Mouse (Mus musculus) G1E (cell line): ENCODE results near the gene B3galt1. TPM values are rescaled to one million over a fixed set of nuclear protein-coding genes. Genes with fewer than 3 reads are reported as not detected.

Source experiments
- ATAC-seq: 2 replicates; pipeline ENCODE4 v1.8.0; 2016; ENCODE audit warnings: mild to moderate bottlenecking; ENCODE audit not compliant: insufficient number of reproducible peaks, poor library complexity, low FRiP score, severe bottlenecking; ENCODE audit errors: extremely low read depth
- DNase-seq: peaks from one replicate; pipeline ENCODE4 v3.0.0; 2012; ENCODE audit warnings: low spot score
- H3K27me3 ChIP-seq: 2 replicates; pipeline ENCODE4 v1.6.1; 2012; ENCODE audit warnings: mild to moderate bottlenecking, low read length, inconsistent platforms; ENCODE audit not compliant: insufficient read depth
- H3K36me3 ChIP-seq: replicated peaks from 2 replicates; pipeline ENCODE3; 2012; ENCODE audit warnings: mild to moderate bottlenecking, inconsistent platforms
- H3K4me1 ChIP-seq: 2 replicates; pipeline ENCODE4 v1.6.1; 2012; ENCODE audit warnings: low read depth, low read length, inconsistent platforms, mixed read lengths; ENCODE audit not compliant: insufficient read depth
- H3K4me3 ChIP-seq: 2 replicates; pipeline ENCODE4 v1.5.1; 2012; ENCODE audit warnings: low read depth, mild to moderate bottlenecking, inconsistent platforms, low read length, moderate library complexity, mixed read lengths
- H3K9me3 ChIP-seq: replicated peaks from 2 replicates; pipeline ENCODE4 v1.6.1; 2012; ENCODE audit warnings: inconsistent platforms
- CTCF ChIP-seq: IDR thresholded peaks from 2 replicates; pipeline ENCODE4 v1.5.1; 2012; ENCODE audit warnings: low read depth, low read length, inconsistent platforms, mixed read lengths
- GATA1 ChIP-seq: IDR thresholded peaks from 2 replicates; pipeline ENCODE4 v1.6.1; 2012; ENCODE audit warnings: borderline replicate concordance, low read length, inconsistent platforms, mixed read lengths
- GATA2 ChIP-seq: IDR thresholded peaks from 2 replicates; pipeline ENCODE4 v1.6.1; 2012; ENCODE audit warnings: low read depth, low read length, inconsistent platforms, borderline replicate concordance
- POLR2AphosphoS5 ChIP-seq: IDR thresholded peaks from 2 replicates; pipeline ENCODE4 v1.6.1; 2012; ENCODE audit warnings: low read depth, low read length, inconsistent platforms; ENCODE audit not compliant: insufficient replicate concordance
- TAL1 ChIP-seq: conservative IDR thresholded peaks from 2 replicates; pipeline ENCODE4 v1.6.1; 2012; ENCODE audit warnings: low read depth, low read length, inconsistent platforms, mixed read lengths
- polyA plus RNA-seq: library from polyadenylated mRNA; stranded (reverse); fragments of >175 nt; gene quantifications from 2 replicates; pipeline ENCODE4 v1.2.3, GENCODE M21; 2012
- total RNA-seq, 2 experiments: library from RNA; stranded (forward) in 1 of 2; stranded (reverse) in 1 of 2; fragments of 200-1000 nt in 1 of 2; fragments of >200 nt in 1 of 2; fragmentation: Nextera tagmentation in 1 of 2; gene quantifications; 2 replicates each; pipeline ENCODE4 v1.2.3; 2014 to 2017

The B3galt1 gene
- total and polyA plus RNA-seq, 3 experiments = 0.16 TPM; not detected in 2

GRCm38 (mm10) chr2:68118076-68118475 is 552.4 kb downstream of the B3galt1 start:
- Histone ChIP-seq H3K36me3 (no peaks in the 10 kb centered on the region), H3K4me3 (no peak overlapping the region), H3K4me1 (no peaks in the 10 kb centered on the region), H3K27me3 (no peaks in the 10 kb centered on the region), H3K9me3 (peaks cover 19% of the 10 kb centered on the region)
- DNase-seq (no peak), ATAC-seq (no peak)
- TF ChIP-seq TAL1 = no peak
- no peak for TF ChIP-seq CTCF
- no peak for TF ChIP-seq POLR2AphosphoS5
- no peak for TF ChIP-seq GATA1
- TF ChIP-seq GATA2 = no peak

GRCm38 (mm10) chr2:68124751-68125150 is 559.1 kb downstream of the B3galt1 start:
- no peak for TF ChIP-seq TAL1
- no peak for TF ChIP-seq CTCF
- no peak for TF ChIP-seq POLR2AphosphoS5
- no peak for TF ChIP-seq GATA2
- no peak for TF ChIP-seq GATA1
- no peaks in the 10 kb centered on the region for H3K36me3 ChIP-seq
- no peak overlapping the region for H3K4me3 ChIP-seq
- peaks cover 14% of the 10 kb centered on the region for H3K9me3 ChIP-seq
- no peaks in the 10 kb centered on the region for H3K4me1 ChIP-seq
- DNase-seq (no peak), ATAC-seq (no peak)
- H3K27me3 ChIP-seq = no peaks in the 10 kb centered on the region

GRCm38 (mm10) chr2:68141094-68141493 is 575.4 kb downstream of the B3galt1 start:
- no peaks in the 10 kb centered on the region for H3K4me1 ChIP-seq
- no peaks in the 10 kb centered on the region for H3K36me3 ChIP-seq
- ATAC-seq (no peak), DNase-seq (no peak)
- TF ChIP-seq CTCF (no peak), TAL1 (no peak), POLR2AphosphoS5 (no peak), GATA1 (no peak), GATA2 (no peak)
- no peak overlapping the region for H3K4me3 ChIP-seq
- peaks cover 11% of the 10 kb centered on the region for H3K9me3 ChIP-seq
- no peaks in the 10 kb centered on the region for H3K27me3 ChIP-seq

GRCm38 (mm10) chr2:68143292-68143691 is 577.6 kb downstream of the B3galt1 start:
- H3K36me3 ChIP-seq = no peaks in the 10 kb centered on the region
- peaks cover 14% of the 10 kb centered on the region for H3K9me3 ChIP-seq
- ATAC-seq (no peak), DNase-seq (no peak)
- TF ChIP-seq POLR2AphosphoS5 (no peak), CTCF (no peak), TAL1 (no peak), GATA2 (no peak), GATA1 (no peak)
- H3K27me3 ChIP-seq = no peaks in the 10 kb centered on the region
- no peaks in the 10 kb centered on the region for H3K4me1 ChIP-seq
- no peak overlapping the region for H3K4me3 ChIP-seq

- TF ChIP-seq POLR2AphosphoS5 (no peak), CTCF (no peak), GATA1 (no peak), GATA2 (no peak), TAL1 (no peak)
- no peak overlapping the region for H3K4me3 ChIP-seq
- peaks cover 30% of the 10 kb centered on the region for H3K9me3 ChIP-seq
- H3K36me3 ChIP-seq = no peaks in the 10 kb centered on the region
- H3K4me1 ChIP-seq = no peaks in the 10 kb centered on the region
- no peaks in the 10 kb centered on the region for H3K27me3 ChIP-seq
- DNase-seq (no peak), ATAC-seq (no peak)
Measured at GRCm38 (mm10) chr2:68159751-68160150, 594.1 kb downstream of the B3galt1 start.

- TF ChIP-seq GATA2 = no peak
- DNase-seq (no peak), ATAC-seq (no peak)
- Histone ChIP-seq H3K4me1 (no peaks in the 10 kb centered on the region), H3K27me3 (no peaks in the 10 kb centered on the region), H3K4me3 (no peak overlapping the region), H3K36me3 (no peaks in the 10 kb centered on the region), H3K9me3 (peaks cover 32% of the 10 kb centered on the region)
Measured at GRCm38 (mm10) chr2:68160566-68160965, 594.9 kb downstream of the B3galt1 start.

- Histone ChIP-seq H3K36me3 (no peaks in the 10 kb centered on the region), H3K9me3 (peaks cover 32% of the 10 kb centered on the region), H3K4me3 (no peak overlapping the region), H3K4me1 (no peaks in the 10 kb centered on the region), H3K27me3 (no peaks in the 10 kb centered on the region)
- TF ChIP-seq CTCF = no peak
- no peak for TF ChIP-seq POLR2AphosphoS5
- TF ChIP-seq GATA2 = no peak
- TF ChIP-seq GATA1 = no peak
- TF ChIP-seq TAL1 = no peak
- DNase-seq (no peak), ATAC-seq (no peak)
Measured at GRCm38 (mm10) chr2:68162012-68162411, 596.3 kb downstream of the B3galt1 start.
